Mouse (Mus musculus) ES-Bruce4 (cell line): ENCODE measurements around the gene Tmem98.

Source experiments
- CTCF ChIP-seq: IDR thresholded peaks from one replicate; pipeline ENCODE4 v1.8.1; 2011; ENCODE audit warnings: low read depth, low read length
- EP300 ChIP-seq: IDR thresholded peaks from 2 replicates; pipeline ENCODE4 v1.6.1; 2011; ENCODE audit warnings: low read depth, low read length; ENCODE audit not compliant: insufficient read depth
- POLR2A ChIP-seq: IDR thresholded peaks from one replicate; pipeline ENCODE4 v1.8.1; 2011; ENCODE audit warnings: low read length; ENCODE audit not compliant: insufficient read depth

- TF ChIP-seq CTCF (peak; percentile 16), POLR2A (no peak), EP300 (no peak)
Measured at GRCm38 (mm10) chr11:80851859-80852258, 41.9 kb downstream of the Tmem98 start.
